Mouse (Mus musculus) cerebral cortex, adult 2 months (tissue): ENCODE results near the gene Pik3c2g.

Source experiments
- WGBS: fragments of 180-500 bp; shearing (Covaris S2); methylation state at CpG from one replicate; pipeline ENCODE4 v1.1.7; 2018; 5-methylcytosine and 5-hydroxymethylcytosine counted together

Gene Pik3c2g

GRCm38 (mm10) chr6:139843531-139843930 lies 256.5 kb downstream of the Pik3c2g start:
- WGBS = 53% methylated on average over 4 of the region's 4 CpGs

DNA sequence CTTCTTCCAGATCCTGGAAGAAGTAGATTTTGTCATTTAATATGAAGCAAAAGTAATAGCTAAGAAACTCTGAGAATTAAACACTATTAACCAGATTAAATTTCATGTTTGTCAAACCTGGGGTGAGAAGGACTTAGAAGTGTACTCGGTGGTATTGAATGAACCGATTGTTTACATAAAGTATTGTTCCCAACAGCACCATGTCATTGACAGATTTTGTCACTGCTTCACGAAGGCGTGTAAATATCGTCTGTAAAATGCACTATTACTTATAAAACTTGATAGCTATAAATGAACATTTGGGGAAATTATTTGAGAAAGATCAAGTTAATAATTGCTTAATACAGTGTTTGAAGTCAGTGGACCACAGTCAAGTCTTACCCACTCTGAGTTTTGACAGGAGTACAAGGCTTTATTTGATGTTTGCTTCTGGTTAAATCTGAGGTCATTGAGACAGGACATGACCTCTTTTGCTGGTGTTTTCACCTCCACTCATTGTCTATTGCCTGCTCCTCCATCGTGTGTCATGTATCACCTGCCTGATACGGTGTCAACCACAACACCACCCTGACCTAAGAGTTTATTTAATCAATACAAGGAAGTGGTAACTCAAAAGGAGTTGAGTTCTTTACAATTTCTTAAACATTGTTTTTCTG lies 260.0 kb downstream of the Pik3c2g start:
- WGBS = 85% methylated on average over 7 of the region's 7 CpGs

DNA sequence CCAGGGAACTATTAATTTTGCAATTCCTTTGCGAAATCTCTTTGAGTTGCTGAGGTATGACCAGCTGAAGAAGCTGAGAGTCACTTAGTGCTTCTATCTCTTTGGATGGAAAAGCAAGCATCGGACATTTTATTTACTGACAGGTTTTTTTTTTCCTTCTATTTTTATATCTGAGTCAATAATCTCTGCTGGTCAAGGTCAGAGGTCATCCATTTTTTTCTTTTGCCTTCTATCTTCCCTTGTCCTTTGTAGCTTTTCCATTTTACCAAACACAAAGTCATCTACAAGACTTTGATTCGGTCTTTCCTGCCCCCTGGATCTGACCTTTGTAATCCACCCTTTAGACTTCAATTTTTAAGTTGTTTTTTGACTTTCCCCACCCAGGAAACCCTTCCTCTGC lies 262.9 kb downstream of the Pik3c2g start:
- 84% methylated on average over 3 of the region's 3 CpGs for WGBS

- WGBS = 88% methylated on average over 21 of the region's 21 CpGs
Observed at GRCm38 (mm10) chr6:139851705-139852603, 264.9 kb downstream of the Pik3c2g start.

- WGBS = 59% methylated on average over 3 of the region's 3 CpGs
Observed at GRCm38 (mm10) chr6:139852836-139853235, 265.8 kb downstream of the Pik3c2g start.

DNA sequence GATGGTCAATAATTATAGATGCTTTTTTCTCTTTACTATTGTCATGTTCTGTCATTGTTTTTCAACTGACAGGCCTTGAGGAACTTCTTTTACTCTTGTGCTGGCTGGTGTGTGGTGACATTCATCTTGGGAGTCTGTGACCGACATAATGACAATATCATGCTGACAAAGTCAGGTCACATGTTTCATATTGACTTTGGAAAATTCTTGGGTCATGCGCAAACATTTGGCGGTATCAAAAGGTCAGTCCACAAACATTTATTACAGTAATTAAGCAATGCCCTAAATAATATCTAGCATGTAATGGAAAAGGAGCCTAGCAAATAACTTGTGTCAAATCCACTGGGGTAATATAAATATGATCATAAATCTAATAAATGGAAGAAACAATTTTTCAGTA lies 273.1 kb downstream of the Pik3c2g start:
- WGBS = 93% methylated on average over 3 of the region's 3 CpGs

GRCm38 (mm10) chr6:139861534-139861933 lies 274.5 kb downstream of the Pik3c2g start:
- WGBS = 89% methylated on average over 2 of the region's 2 CpGs

GRCm38 (mm10) chr6:139865059-139865673 lies 278.1 kb downstream of the Pik3c2g start:
- WGBS = 83% methylated on average over 18 of the region's 18 CpGs

GRCm38 (mm10) chr6:139874418-139875176 lies 287.6 kb downstream of the Pik3c2g start:
- 24% methylated on average over 3 of the region's 3 CpGs for WGBS

- WGBS = 87% methylated on average over 1 of the region's 1 CpGs
Observed at GRCm38 (mm10) chr6:139876691-139877090, 289.7 kb downstream of the Pik3c2g start.

GRCm38 (mm10) chr6:139877476-139878361 lies 290.7 kb downstream of the Pik3c2g start:
- 66% methylated on average over 6 of the region's 6 CpGs for WGBS

GRCm38 (mm10) chr6:139878362-139878696 lies 291.3 kb downstream of the Pik3c2g start:
- 44% methylated on average over 1 of the region's 1 CpGs for WGBS

DNA sequence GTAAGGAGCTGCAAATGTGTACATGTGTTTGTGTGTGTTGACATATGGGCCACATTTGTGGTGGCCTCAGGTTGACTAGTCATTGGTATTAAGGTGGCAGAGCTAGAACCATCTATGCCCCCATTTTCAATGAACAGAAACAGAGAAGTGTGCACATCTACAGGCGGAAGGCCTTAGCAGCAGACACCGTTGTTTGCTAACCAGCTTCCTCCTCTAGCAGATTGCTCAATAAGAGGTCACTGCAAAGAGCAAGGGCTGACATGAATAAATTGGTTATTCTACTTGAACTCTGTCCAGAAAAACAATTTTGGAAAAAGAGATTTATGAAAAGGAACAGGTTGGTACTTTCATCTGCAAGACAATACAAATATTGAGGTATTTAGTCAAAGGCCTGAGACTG lies 295.1 kb downstream of the Pik3c2g start:
- WGBS = 99% methylated on average over 2 of the region's 2 CpGs

DNA sequence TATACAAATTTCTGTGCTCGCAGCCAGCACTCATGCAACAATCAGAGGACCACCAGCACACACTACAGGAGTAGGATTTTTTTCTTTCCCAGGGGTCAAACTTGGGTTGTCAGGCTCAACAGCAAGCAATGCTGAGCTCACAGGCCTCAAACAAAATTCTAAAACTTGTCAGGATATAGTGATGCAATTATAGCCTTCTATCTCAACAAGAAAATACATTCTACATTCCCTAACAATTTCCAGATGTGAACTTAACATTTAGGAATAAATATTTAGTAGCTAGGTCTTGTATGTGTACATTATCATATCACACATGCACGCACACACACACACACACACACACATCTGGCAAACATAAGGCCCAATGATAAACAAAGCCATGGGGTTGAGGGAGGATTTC lies 308.6 kb downstream of the Pik3c2g start:
- WGBS = 83% methylated on average over 2 of the region's 2 CpGs

- 94% methylated on average over 8 of the region's 8 CpGs for WGBS
Observed at GRCm38 (mm10) chr6:139899630-139900151, 312.7 kb downstream of the Pik3c2g start.

DNA sequence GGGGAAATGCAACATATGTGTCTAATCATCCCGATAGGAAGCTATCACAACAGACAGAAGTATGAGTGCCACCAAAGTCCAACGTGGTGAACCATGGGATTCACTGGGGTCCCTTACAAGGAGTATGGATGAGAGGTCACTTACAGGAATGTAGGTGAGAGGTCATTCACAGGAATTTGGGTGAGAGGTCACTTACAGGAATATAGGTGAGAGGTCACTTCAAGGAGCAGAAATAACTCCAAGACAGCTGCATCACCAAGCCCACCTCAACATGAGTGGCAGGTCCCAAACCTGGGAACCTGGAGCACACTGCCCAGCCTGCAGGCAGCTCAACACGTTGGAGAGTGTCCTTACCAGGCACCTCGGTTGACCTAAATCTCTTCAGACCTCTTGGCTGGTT lies 314.8 kb downstream of the Pik3c2g start:
- 71% methylated on average over 4 of the region's 4 CpGs for WGBS

DNA sequence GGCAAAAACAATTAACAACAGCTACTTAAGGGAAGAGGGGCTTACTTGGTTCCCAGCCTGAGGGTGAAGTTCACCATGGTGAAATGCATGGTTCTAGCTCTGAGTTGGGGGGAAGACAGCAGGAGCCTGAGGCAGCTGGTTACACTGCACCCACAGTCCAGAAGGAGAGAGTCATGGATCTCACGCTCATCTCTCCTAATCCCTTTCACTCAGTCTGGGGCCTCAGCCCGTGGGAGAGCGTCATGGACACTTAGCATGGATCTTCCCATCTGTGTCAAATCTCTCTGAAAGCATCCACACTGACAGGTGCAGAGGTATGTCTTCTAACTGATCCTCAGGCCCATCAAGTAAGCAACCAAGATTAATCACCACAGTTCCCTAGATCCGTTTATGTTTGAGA lies 320.1 kb downstream of the Pik3c2g start:
- WGBS = 77% methylated on average over 4 of the region's 4 CpGs

GRCm38 (mm10) chr6:139908997-139909669 lies 322.1 kb downstream of the Pik3c2g start:
- WGBS = 56% methylated on average over 12 of the region's 12 CpGs

DNA sequence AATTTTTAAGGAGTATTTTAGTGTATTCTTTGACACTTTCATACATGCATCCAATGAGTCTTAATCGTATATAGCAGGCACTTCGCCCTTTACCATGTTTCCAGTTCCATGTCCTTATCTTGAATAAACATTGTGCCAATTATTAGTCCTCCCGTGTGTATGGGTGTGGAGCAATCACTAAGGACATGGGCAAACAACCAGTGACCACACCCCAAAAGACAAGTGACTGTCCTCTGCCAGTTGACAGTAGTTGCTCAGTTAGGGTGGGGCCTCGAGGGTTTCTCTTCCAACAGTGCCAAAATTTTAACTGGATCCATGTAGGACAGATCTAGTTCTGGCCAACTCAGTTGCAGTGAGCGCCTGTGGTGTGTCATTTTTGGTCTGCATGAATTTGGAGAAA lies 341.7 kb downstream of the Pik3c2g start:
- WGBS = 86% methylated on average over 5 of the region's 5 CpGs

- WGBS = 64% methylated on average over 2 of the region's 2 CpGs
Observed at GRCm38 (mm10) chr6:139934861-139935260, 347.8 kb downstream of the Pik3c2g start.
